Mouse (Mus musculus) left cerebral cortex, postnatal 4 days (tissue): ENCODE measurements at regions not wholly inside any gene's neighbourhood (a gene's known extent, or its start where the extent isn't known, plus 50 kb on each side); places are given as distances from the start of the nearest gene placed in this dataset.

Experiments
- DNase-seq: peaks from one replicate; pipeline ENCODE4 v3.0.0-alpha.2; 2022
- intact Hi-C: fragments of 180-260 bp; cut with DNase I; formaldehyde crosslinking; loops from one replicate; pipeline ENCODE4 v1.15.1; 2025

- intact Hi-C loops: loop anchor here (10.0 kb wide), 1 partner anchor 58 kb away; the partner anchor contains the start of gene Slc44a1
- DNase-seq: peak; percentile 20
These were observed 53.9 kb upstream of the Slc44a1 start for GRCm38 (mm10) chr4:53386309-53386708.

GRCm38 (mm10) chr4:53384761-53385160, 55.5 kb upstream of the Slc44a1 start:
- intact Hi-C loops: loop anchor here (5.0 to 10.0 kb wide), 2 partner anchors 60 to 208 kb away; partner anchors contain the start of gene Slc44a1
- peak; percentile 68 for DNase-seq

GRCm38 (mm10) chr4:53384104-53384503, 56.1 kb upstream of the Slc44a1 start:
- no peak for DNase-seq
- intact Hi-C loops: loop anchor here (5.0 to 10.0 kb wide), 2 partner anchors 61 to 208 kb away; partner anchors contain the start of gene Slc44a1

- no peak for DNase-seq
These were observed 58.2 kb upstream of the Slc44a1 start for GRCm38 (mm10) chr4:53382012-53382411.

GRCm38 (mm10) chr4:53379855-53380254, 60.4 kb upstream of the Slc44a1 start:
- intact Hi-C loops: loop anchor here (5.0 to 10.0 kb wide), 2 partner anchors 65 to 212 kb away; partner anchors contain the start of gene Slc44a1
- DNase-seq: no peak

More at GRCm38 (mm10) chr4:53382012-53382411, 58.2 kb upstream of the Slc44a1 start:
- intact Hi-C loops: loop anchor here (5.0 to 10.0 kb wide), 2 partner anchors 63 to 210 kb away; partner anchors contain the start of gene Slc44a1

GRCm38 (mm10) chr4:53376995-53377394, 63.2 kb upstream of the Slc44a1 start:
- intact Hi-C loops: no loop called here
- DNase-seq: no peak

- DNase-seq: no peak
- intact Hi-C loops: loop anchor here (5.0 to 10.0 kb wide), 2 partner anchors 244 to 322 kb away; no protein-coding TSS in a partner anchor
These were observed 83.8 kb upstream of the Slc44a1 start for GRCm38 (mm10) chr4:53356374-53356773.

GRCm38 (mm10) chr4:53354961-53355360, 85.3 kb upstream of the Slc44a1 start:
- DNase-seq: peak; percentile 10
- intact Hi-C loops: loop anchor here (5.0 to 10.0 kb wide), 2 partner anchors 243 to 320 kb away; no protein-coding TSS in a partner anchor

- intact Hi-C loops: loop anchor here (10.0 kb wide), 1 partner anchor 319 kb away; no protein-coding TSS in a partner anchor
- DNase-seq: no peak
These were observed 86.7 kb upstream of the Slc44a1 start for GRCm38 (mm10) chr4:53353399-53354090.

- intact Hi-C loops: loop anchor here (10.0 kb wide), 1 partner anchor 316 kb away; no protein-coding TSS in a partner anchor
- no peak for DNase-seq
These were observed 89.1 kb upstream of the Slc44a1 start for GRCm38 (mm10) chr4:53351104-53351607.

GRCm38 (mm10) chr4:53345346-53345745, 94.9 kb upstream of the Slc44a1 start:
- DNase-seq: no peak
- intact Hi-C loops: no loop called here

- no peak for DNase-seq
- intact Hi-C loops: no loop called here
These were observed 95.7 kb upstream of the Slc44a1 start for GRCm38 (mm10) chr4:53344546-53344945.

- intact Hi-C loops: no loop called here
- DNase-seq: no peak
These were observed 99.0 kb upstream of the Slc44a1 start for GRCm38 (mm10) chr4:53341181-53341580.

- intact Hi-C loops: no loop called here
- DNase-seq: peak; percentile 16
These were observed 100.1 kb upstream of the Slc44a1 start for GRCm38 (mm10) chr4:53340021-53340667.

GRCm38 (mm10) chr4:53339125-53340020, 100.8 kb upstream of the Slc44a1 start:
- no peak for DNase-seq
- intact Hi-C loops: no loop called here

GRCm38 (mm10) chr4:53338479-53338878, 101.7 kb upstream of the Slc44a1 start:
- intact Hi-C loops: no loop called here
- DNase-seq: no peak

- intact Hi-C loops: no loop called here
- DNase-seq: no peak
These were observed 102.4 kb upstream of the Slc44a1 start for GRCm38 (mm10) chr4:53337784-53338183.

- intact Hi-C loops: no loop called here
- DNase-seq: peak; percentile 8
These were observed 112.6 kb upstream of the Slc44a1 start for GRCm38 (mm10) chr4:53327382-53328165.

- intact Hi-C loops: no loop called here
- no peak for DNase-seq
These were observed 116.4 kb upstream of the Slc44a1 start for GRCm38 (mm10) chr4:53323838-53324237.
